ENCODE assay signal across 31 mouse cellular contexts in genomic region chr14:22345248-22345647, GRCm38 (mm10).
"Had no signal": no experiment of that assay in that cellular context is flagged by ENCODE, and none has a peak within 500 bp of the region (broad histone marks: within the 10 kb centered on the region; RNA-seq: fewer than 3 reads in every experiment).

No protein-coding gene starts in this region.

- H3K27me3 ChIP-seq: limb, embryonic 12.5 days; limb, embryonic 13.5 days; limb, embryonic 15.5 days; liver, embryonic 12.5 days; liver, embryonic 13.5 days; liver, embryonic 15.5 days; megakaryocyte, embryonic 14.5 days; midbrain, embryonic 15.5 days; neural tube, embryonic 12.5 days had no signal

- H3K4me1 ChIP-seq: limb, embryonic 12.5 days; limb, embryonic 13.5 days; limb, embryonic 15.5 days; liver, embryonic 12.5 days; liver, embryonic 13.5 days; liver, embryonic 15.5 days; lung, embryonic 15.5 days; midbrain, embryonic 15.5 days had no signal

- H3K4me2 ChIP-seq: limb, embryonic 12.5 days; limb, embryonic 13.5 days; limb, embryonic 15.5 days; liver, embryonic 11.5 days; liver, embryonic 12.5 days; liver, embryonic 13.5 days; liver, embryonic 15.5 days; lung, embryonic 14.5 days; lung, embryonic 15.5 days; midbrain, embryonic 12.5 days; midbrain, embryonic 13.5 days; midbrain, embryonic 15.5 days; neural tube, embryonic 12.5 days had no signal

- DNase-seq: left cerebral cortex, postnatal 4 days; liver; liver, embryonic 13.5 days; liver, postnatal 0 days; lung, adult 18-20 months; lung, adult 2 months; lung, embryonic 14.5 days; lung, postnatal 10 days; lung, postnatal 14 days; lung, postnatal 36 days; lung, postnatal 4 days; midbrain, embryonic 14.5 days had no signal

- H3K9me3 ChIP-seq: limb, embryonic 10.5 days; limb, embryonic 12.5 days; limb, embryonic 13.5 days; limb, embryonic 15.5 days; liver, embryonic 12.5 days; liver, embryonic 13.5 days; liver, embryonic 15.5 days; lung, embryonic 15.5 days; megakaryocyte, embryonic 14.5 days; midbrain, embryonic 10.5 days; midbrain, embryonic 12.5 days; midbrain, embryonic 13.5 days; midbrain, embryonic 15.5 days; neural tube, embryonic 12.5 days had no signal

- ATAC-seq: liver, embryonic 12.5 days; liver, postnatal 0 days; lung, postnatal 0 days; midbrain, embryonic 13.5 days; midbrain, embryonic 15.5 days had no signal

- H3K36me3 ChIP-seq: limb, embryonic 10.5 days; limb, embryonic 12.5 days; limb, embryonic 13.5 days; limb, embryonic 15.5 days; liver, embryonic 12.5 days; liver, embryonic 13.5 days; liver, embryonic 15.5 days; lung, embryonic 15.5 days; midbrain, embryonic 10.5 days; midbrain, embryonic 12.5 days; midbrain, embryonic 13.5 days; midbrain, embryonic 15.5 days; neural tube, embryonic 12.5 days had no signal

- H3K27ac ChIP-seq: left cerebral cortex, adult 2 months; limb, embryonic 10.5 days; limb, embryonic 12.5 days; limb, embryonic 13.5 days; limb, embryonic 15.5 days; liver, embryonic 12.5 days; liver, embryonic 13.5 days; liver, embryonic 14.5 days; liver, embryonic 15.5 days; lung, embryonic 15.5 days; macrophage; midbrain, embryonic 10.5 days; midbrain, embryonic 12.5 days; midbrain, embryonic 13.5 days; midbrain, embryonic 15.5 days; neural tube, embryonic 12.5 days had no signal

- H3K9ac ChIP-seq: limb, embryonic 12.5 days; limb, embryonic 13.5 days; limb, embryonic 15.5 days; liver, embryonic 12.5 days; liver, embryonic 13.5 days; liver, embryonic 14.5 days; liver, embryonic 15.5 days; liver, postnatal 0 days; lung, embryonic 14.5 days; lung, embryonic 15.5 days; midbrain, embryonic 12.5 days; midbrain, embryonic 13.5 days; midbrain, embryonic 15.5 days; neural tube, embryonic 12.5 days had no signal

- H3K4me3 ChIP-seq: left cerebral cortex, adult 2 months; limb, embryonic 10.5 days; limb, embryonic 12.5 days; limb, embryonic 13.5 days; limb, embryonic 15.5 days; liver, embryonic 12.5 days; liver, embryonic 13.5 days; liver, embryonic 15.5 days; lung, embryonic 15.5 days; megakaryocyte, embryonic 14.5 days; midbrain, embryonic 10.5 days; midbrain, embryonic 12.5 days; midbrain, embryonic 13.5 days; midbrain, embryonic 15.5 days; myocyte; neural tube, embryonic 12.5 days had no signal
